Mouse (Mus musculus): Measurements from ENCODE around the gene Arnt.
"Not testable (repeated sequence)": the region's sequence is repeated elsewhere in the genome, so short reads cannot be mapped to it uniquely, and the experiment has no call there.

Gene Arnt

DNA sequence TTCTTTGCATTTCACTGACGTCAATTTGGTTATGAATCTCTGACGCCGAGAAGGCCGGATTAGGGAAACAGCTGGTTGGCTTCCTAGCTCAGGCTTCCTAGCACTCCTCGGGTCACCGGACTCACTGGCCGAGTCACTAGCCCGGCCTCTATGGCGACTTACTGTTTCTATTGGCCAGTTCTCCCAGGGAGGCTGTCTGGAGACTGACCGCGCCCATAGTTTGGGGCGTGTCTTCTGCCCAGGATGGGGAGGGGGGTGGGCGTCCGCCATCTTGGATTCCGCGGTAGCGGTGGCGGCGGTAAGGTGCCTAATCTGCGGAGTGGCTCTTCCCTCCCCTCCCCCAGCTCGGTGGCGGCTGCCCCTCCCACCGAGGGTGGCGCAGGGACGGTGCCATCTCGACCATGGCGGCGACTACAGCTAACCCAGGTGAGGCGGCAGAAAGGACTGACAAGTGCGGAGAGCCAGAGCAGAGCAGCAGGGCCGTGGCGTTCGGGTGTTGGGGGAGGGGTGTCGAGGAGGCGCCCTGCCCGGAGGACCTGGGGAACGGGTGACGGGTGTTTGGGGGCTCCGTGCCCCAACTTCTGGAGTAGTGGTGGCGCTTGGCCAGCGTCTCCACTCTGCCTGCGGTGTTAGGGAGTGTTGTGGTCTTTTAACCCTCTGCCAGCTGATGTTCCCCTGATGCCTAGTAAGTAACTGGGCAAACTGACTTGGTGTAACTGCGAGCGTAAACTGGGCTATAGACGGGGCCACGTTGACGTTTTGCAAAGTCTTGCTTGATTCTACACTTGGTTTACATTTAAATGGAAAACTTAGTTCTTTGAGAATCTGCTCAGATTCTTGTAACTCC lies at the start of gene Arnt:
Gene Arnt, plus strand, starts transcription at position 253 of the 847 bp plus-strand sequence.
- peak; percentile 96 for DNase-seq (ENCODE audit: extremely low read depth, insufficient read length, low spot score)

- no peak for DNase-seq (ENCODE audit: extremely low read depth, insufficient read length, low spot score)
These were observed 48.6 kb upstream of the Arnt start for GRCm38 (mm10) chr3:95385401-95386075.

GRCm38 (mm10) chr3:95394385-95394784 lies 39.8 kb upstream of the Arnt start:
- no peak for DNase-seq (ENCODE audit: extremely low read depth, insufficient read length, low spot score)

GRCm38 (mm10) chr3:95402741-95403140 lies 31.4 kb upstream of the Arnt start, which contains the start of gene 4930558C23Rik:
Gene 4930558C23Rik (minus strand): TSS chr3:95402841.
- no peak for DNase-seq (ENCODE audit: extremely low read depth, insufficient read length, low spot score)

DNA sequence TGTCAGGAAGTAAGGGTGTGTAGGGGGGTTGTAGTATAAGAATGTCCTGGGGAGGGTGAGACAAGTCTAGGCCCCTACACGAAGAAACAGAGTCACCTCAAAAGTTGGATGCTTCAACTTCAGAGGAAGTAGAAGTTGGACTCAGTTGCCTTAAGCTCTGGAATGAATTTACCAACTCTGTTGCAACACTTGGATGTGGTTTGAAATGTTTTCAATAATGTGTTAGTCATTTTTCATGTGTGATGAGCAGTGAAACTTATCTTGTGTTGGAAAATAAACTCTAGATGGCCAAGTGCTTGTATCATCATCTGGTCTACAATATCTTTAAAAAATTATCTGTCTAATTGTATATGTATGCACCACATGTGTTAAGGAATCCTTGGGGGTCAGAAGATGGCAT lies 26.5 kb upstream of the Arnt start:
- DNase-seq (ENCODE audit: extremely low read depth, insufficient read length, low spot score) = peak; percentile 71

- DNase-seq (ENCODE audit: extremely low read depth, insufficient read length, low spot score) = peak; percentile 46
These were observed 25.3 kb upstream of the Arnt start for GRCm38 (mm10) chr3:95408852-95409251.

- DNase-seq (ENCODE audit: extremely low read depth, insufficient read length, low spot score) = no peak
These were observed 21.9 kb upstream of the Arnt start for GRCm38 (mm10) chr3:95412268-95412667.

- DNase-seq (ENCODE audit: extremely low read depth, insufficient read length, low spot score) = no peak
These were observed 16.3 kb upstream of the Arnt start for GRCm38 (mm10) chr3:95417866-95418265.

DNA sequence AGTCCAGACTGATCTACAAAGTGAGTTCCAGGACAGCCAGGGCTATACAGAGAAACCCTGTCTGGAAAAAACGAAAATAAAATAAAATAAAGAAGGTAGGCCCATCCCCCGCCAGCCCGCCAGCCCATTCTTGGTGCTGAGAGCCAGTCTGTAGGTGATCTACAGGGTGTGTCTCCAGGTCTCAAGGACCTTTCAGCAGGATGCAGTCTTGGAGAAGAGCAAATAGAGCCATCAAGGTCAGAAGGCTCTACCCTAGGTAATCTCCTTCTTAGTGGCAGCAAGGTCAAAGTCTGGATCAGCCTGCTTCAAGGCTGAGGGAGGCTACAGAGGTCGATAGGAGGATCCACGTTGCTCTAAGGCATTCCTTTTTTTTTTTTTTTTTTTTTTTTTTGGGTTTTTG lies 7.7 kb upstream of the Arnt start:
- not testable (repeated sequence) for DNase-seq (ENCODE audit: extremely low read depth, insufficient read length, low spot score)

DNA sequence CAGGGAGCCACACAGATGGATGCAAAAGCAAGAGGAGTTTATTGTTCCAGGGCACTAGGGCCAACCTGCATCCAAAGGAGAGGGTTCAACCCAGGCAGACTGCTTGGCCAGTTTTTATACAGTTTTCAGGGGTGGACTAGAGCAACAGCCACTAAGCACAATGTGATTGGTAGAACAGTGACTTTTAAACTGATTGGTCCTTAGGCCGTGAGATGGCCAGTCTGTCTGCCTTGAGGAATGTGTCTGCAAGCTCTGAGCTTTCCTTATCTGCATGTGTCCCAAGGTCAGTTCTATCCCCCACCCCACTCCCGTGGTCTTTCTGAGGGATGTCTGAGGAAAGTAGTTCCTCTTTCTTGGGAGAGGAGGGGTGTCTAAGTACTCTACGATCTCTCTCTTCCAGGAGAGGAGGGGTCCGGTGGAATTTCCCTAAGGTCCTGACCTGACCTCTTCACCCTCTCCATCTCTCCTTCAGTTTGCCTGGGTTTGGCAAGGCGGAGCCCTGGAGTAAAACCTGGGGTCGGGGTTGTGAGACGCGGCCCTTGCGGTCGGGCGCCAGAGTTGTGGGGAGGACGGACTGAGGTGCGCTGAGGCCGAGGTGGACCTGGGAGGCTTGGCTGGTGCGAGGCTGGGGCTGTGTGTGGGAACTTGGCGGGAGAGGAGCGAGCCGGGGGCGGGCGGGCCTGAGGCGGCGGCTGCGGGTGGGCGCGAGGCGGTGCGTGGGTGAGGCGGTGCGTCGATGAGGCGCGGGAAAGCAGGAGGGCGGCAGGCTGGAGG lies 6.9 kb upstream of the Arnt start:
- DNase-seq (ENCODE audit: extremely low read depth, insufficient read length, low spot score) = not testable (repeated sequence)

DNA sequence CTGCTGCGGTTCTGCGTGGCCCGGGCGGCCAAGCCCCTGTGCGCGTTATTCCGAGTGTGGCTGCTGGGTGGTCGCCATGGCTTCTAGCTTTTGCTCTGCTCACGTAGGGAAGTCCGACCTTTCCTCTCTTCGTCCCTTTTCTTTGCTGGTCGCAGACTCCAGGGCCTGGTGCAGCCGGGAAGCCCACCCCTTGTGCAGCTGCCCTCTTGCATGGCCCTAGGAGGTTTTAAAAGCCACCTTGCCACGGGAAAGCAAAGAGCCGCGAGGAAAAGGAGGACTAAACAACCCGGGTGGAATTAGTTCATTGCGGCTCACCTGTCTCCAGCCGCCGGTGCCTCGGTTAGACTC lies 6.3 kb upstream of the Arnt start:
- not testable (repeated sequence) for DNase-seq (ENCODE audit: extremely low read depth, insufficient read length, low spot score)

- not testable (repeated sequence) for DNase-seq (ENCODE audit: extremely low read depth, insufficient read length, low spot score)
These were observed 5.8 kb upstream of the Arnt start for GRCm38 (mm10) chr3:95428423-95428822.

DNA sequence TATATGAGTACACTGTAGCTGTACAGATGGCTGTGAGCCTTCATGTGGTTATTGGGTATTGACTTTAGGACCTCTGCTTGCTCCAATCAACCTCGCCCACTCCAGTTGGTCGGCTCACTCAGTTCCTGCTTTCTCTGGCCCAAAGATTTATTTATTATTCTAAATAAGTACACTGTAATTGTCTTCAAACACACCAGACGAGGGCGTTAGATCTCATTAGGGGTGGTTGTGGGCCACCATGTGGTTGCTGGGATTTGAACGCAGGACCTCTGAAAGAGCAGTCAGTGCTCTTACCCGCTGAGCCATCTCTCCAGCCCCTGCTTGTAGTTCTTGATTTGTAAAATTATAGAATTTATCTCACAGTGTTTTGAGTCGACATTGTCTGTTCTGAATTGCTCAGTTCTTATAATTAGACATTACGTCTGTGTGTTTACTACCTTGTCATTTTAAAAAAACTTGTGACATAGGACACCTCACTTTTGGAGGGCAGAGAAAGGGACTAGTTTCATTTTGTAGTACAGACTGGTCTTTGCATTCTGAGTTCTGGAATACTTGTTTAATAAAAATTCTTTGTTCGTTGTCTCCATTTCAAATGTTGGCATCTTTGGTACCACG lies 780 bp upstream of the Arnt start:
- DNase-seq (ENCODE audit: extremely low read depth, insufficient read length, low spot score) = peak; percentile 55

DNA sequence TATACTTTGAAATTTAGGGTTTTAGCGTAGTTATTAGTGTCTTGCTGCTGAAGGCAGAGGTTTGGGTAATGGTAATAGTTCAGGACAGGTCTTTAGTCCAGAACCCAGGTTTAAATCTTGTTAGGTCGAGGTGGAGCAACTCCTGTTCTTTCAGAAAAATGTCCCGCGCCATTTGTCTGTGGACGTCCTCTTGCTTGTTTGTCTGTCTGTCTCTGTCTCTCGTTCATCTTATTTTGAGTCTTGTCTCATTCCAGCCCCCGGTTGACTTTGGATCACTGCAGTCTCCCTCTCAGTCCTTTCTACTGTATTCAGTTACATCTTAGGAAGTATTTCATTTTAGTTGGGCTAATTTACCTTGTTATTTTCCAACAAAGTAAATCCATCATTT lies 789 bp downstream of the Arnt start:
- DNase-seq (ENCODE audit: extremely low read depth, insufficient read length, low spot score) = no peak

- no peak for DNase-seq (ENCODE audit: extremely low read depth, insufficient read length, low spot score)
These were observed 1.4 kb downstream of the Arnt start for GRCm38 (mm10) chr3:95435561-95435960.

GRCm38 (mm10) chr3:95438636-95439035 lies 4.4 kb downstream of the Arnt start:
- not testable (repeated sequence) for DNase-seq (ENCODE audit: extremely low read depth, insufficient read length, low spot score)

GRCm38 (mm10) chr3:95439670-95440069 lies 5.5 kb downstream of the Arnt start:
- no peak for DNase-seq (ENCODE audit: extremely low read depth, insufficient read length, low spot score)

GRCm38 (mm10) chr3:95442406-95443117 lies 8.4 kb downstream of the Arnt start:
- DNase-seq (ENCODE audit: extremely low read depth, insufficient read length, low spot score) = no peak

- DNase-seq (ENCODE audit: extremely low read depth, insufficient read length, low spot score) = no peak
These were observed 11.1 kb downstream of the Arnt start for GRCm38 (mm10) chr3:95445311-95445710.

DNA sequence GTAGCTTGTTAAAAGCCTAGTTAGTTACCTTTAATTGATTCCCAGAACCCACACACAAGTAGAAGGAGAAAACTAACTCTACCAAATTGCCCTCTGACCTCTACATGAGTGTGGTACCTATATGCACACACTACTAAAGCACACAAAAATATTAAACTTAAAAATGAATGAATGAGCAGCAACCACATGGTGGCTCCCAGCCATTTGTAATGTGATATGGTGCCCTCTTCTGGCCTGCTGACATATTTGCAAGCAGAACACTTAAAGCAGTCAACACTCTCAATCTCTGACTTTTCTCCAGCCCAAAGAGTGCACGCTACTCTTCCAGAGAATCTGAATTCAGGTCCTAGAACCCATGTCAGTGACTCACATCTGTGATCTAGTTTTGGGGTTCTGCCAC lies 16.2 kb downstream of the Arnt start:
- peak; percentile 44 for DNase-seq (ENCODE audit: extremely low read depth, insufficient read length, low spot score)
